Mouse (Mus musculus): Measurements from ENCODE around the gene Krt36. TPM values are rescaled to one million over a fixed set of nuclear protein-coding genes. Genes with fewer than 3 reads are reported as not detected.

Krt36 gene
- total RNA-seq (2023): not detected

DNA sequence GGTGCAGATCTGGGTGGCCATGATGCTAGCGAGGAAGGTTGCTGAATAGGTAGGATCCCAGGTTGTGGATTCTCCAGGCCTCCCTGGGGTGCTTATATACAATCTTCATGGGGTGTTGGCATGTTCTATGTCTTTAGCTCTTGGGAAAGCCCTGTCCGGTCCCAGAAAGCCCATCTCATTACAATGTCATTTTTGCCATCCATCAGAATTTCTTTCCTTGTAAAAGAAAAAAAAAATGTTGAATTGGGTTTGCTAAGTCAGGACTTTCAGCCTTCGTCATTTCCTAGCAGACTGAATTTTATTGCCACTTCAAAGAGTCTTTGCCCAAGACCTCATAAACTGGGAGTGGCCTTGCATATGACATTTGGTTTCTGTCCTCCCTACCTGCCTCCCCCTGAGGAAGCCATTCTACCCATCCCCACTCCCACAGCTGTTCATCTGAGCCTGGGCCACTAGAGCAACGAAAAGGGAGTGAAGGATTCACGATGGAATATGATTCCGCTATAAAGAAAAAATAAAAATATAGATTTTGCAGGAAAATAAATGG, at the start of gene Krt36:
Krt36 (minus strand) TSS at position 51 of the 547 bp plus-strand sequence.

DNA sequence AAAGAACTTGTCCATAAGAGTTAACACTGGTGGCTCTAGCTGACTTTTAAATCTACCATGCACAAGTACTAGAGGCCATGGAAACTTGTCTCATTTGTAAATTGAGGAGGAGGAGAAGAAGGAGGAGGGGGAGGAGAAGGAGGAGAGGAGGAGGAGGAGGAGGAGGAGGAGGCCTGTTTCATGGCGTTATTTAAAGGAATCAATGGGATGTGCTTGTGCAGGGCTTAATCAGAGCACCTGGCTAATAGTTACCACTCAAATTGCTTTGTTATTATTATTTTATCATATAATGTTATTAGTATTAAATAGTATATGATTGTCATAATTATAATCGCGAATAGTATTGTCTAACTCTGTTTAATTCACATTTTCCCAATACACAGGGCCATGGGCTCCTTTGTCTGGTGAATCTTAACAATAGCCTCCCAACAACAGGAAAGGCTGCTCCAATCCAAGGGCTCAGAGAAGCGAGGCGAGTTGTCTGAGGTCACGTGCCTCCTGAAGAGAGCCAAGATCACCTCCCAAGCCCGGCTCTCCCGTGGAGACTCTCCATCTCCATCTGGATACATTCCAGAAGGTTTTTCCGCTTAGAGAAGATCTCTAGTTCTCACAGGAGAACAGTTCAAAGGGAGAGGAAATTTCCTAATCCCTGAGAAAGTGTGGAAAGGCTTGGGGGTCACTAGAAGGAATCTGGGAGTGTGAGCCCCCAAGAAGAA, 43.3 kb upstream of the Krt36 start, which contains the start of gene Krt19:
Krt19 (minus strand) TSS at position 51 of the 716 bp plus-strand sequence.

DNA sequence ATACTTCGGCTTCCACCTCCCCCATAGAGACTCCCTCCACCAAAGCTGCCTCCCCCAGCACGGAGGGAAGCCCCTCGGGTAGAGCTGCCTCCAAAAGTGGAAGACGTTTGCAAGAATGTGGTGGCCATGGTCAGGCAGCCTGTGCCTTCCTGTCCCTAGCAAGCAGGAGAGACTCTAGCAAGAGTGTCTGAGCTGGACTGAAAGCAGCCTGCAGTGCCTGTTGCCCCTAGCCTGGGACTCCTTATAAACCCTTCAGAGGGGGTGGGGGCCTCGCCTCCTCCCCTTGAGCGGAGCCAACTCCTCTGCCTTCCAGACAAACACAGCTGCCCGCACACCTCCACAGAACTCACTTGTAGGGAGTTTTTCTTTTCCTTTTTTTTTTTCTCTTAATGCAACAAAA, 30.3 kb upstream of the Krt36 start, which contains the start of gene Krt15:
Krt15 (minus strand) TSS at position 198 of the 400 bp plus-strand sequence.

DNA sequence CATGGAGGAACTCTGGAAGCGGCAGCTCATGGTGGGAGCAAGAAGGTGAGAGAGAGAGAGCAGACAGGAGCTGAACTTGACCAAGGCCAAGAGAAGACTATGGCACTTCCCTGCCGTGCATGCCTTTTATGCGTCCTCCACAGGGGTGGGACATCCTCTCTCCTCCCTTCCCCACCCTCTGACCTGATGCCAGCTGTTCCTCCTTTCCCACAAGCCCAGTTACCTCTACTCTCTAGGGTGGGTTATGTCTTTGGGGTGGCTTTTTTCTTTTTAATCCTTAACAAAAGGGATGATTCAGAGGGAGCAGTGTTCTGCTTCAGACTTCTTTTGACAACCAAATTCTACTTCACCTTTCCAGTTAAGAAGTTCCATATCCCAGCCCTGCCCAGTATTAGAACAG, 16.0 kb upstream of the Krt36 start, which contains the start of gene Krt13:
Krt13 (minus strand) TSS at position 101 of the 400 bp plus-strand sequence.

DNA sequence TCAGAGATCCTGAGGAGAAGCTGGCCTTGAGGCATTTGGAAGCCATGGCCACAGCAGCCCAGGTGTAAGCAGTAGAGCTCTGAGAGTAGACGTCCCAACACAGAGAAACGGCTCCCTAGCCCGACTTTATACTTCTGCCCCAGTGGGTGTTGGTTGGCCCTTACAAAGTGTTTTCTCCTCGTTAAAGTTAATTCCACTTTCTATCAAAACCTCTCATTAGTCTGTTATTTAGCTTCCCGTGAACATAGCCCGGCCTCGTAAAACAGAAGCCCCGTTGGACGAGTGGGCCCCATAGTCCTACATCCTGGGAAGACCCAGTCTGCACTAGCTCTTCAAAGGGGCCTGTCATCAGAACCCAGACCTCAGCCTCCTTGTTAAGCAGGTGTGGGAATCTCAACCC, 9.3 kb downstream of the Krt36 start, which contains the start of gene Krt35:
Krt35 (minus strand) TSS at position 101 of the 400 bp plus-strand sequence.

DNA sequence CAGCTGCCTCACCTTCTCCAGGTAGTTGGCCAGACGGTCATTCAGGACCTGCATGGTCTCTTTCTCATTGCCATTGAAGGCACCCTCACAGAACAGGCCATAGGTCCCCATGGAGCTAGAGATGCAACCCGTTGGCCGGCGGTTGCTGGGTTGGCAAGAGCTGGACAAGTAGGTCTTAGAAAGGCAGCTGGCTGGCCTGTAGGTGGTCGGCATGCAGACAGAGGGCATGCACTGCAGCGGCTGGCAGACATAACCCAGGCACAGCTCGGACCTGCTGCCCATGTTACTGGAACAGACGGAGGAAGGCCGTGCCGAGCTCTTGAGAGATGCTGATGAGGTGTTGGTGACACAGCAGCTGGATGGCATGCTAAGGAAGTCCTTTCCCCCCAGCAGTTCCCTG, 17.6 kb downstream of the Krt36 start, which contains the start of gene Krt32:
Krt32 (minus strand) TSS at position 366 of the 400 bp plus-strand sequence.

Other genes starting within 250 kb of the Krt36 start
- gene Gm11568, start 247.7 kb downstream of the Krt36 start, total RNA-seq (2023): not detected
- gene Gm11559, start 241.2 kb downstream of the Krt36 start, total RNA-seq (2023): not detected
- gene Krtap9-1, start 232.2 kb downstream of the Krt36 start, total RNA-seq (2023): not detected
- not detected for gene Gm11567, start 226.4 kb downstream of the Krt36 start, total RNA-seq (2023)
- not detected for gene Krtap31-1, start 197.7 kb downstream of the Krt36 start, total RNA-seq (2023)
- gene Gm11565, start 190.9 kb downstream of the Krt36 start, total RNA-seq (2023): not detected
- gene Krtap31-2, start 169.3 kb downstream of the Krt36 start, total RNA-seq (2023): not detected
- not detected for gene Krtap9-5, start 157.2 kb downstream of the Krt36 start, total RNA-seq (2023)
- gene Krtap29-1, start 126.6 kb downstream of the Krt36 start, total RNA-seq (2023): not detected
- not detected for gene Krtap16-1, start 119.0 kb downstream of the Krt36 start, total RNA-seq (2023)
- not detected for gene Krtap17-1, start 111.6 kb downstream of the Krt36 start, total RNA-seq (2023)
- not detected for gene Krt33a, start 89.4 kb downstream of the Krt36 start, total RNA-seq (2023)
- not detected for gene Krt33b, start 75.8 kb downstream of the Krt36 start, total RNA-seq (2023)
- gene Krt34, start 64.1 kb downstream of the Krt36 start, total RNA-seq (2023): not detected
- gene Krt31, start 55.1 kb downstream of the Krt36 start, total RNA-seq (2023): not detected
- gene Krt32, start 17.4 kb downstream of the Krt36 start, total RNA-seq (2023): not detected
- gene Krt35, start 9.4 kb downstream of the Krt36 start, total RNA-seq (2023): not detected
- not detected for gene Krt13, start 15.9 kb upstream of the Krt36 start, total RNA-seq (2023)
- not detected for gene Krt15, start 30.3 kb upstream of the Krt36 start, total RNA-seq (2023)
- not detected for gene Krt19, start 43.0 kb upstream of the Krt36 start, total RNA-seq (2023)
- gene Krt9, start 87.6 kb upstream of the Krt36 start, total RNA-seq (2023): not detected
- gene Krt14, start 101.9 kb upstream of the Krt36 start, total RNA-seq (2023): not detected
- gene Krt16, start 143.3 kb upstream of the Krt36 start, total RNA-seq (2023): not detected
- not detected for gene Krt17, start 155.4 kb upstream of the Krt36 start, total RNA-seq (2023)
- gene Krt42, start 164.2 kb upstream of the Krt36 start, total RNA-seq (2023): not detected
- gene Eif1, start 214.3 kb upstream of the Krt36 start, total RNA-seq (2023): 1,000 to 10,000 TPM; 2,050 to 2,242 TPM
- not detected for gene Gast, start 228.8 kb upstream of the Krt36 start, total RNA-seq (2023)